8 mouse cellular contexts compared by ENCODE assay signal in the genomic region with DNA sequence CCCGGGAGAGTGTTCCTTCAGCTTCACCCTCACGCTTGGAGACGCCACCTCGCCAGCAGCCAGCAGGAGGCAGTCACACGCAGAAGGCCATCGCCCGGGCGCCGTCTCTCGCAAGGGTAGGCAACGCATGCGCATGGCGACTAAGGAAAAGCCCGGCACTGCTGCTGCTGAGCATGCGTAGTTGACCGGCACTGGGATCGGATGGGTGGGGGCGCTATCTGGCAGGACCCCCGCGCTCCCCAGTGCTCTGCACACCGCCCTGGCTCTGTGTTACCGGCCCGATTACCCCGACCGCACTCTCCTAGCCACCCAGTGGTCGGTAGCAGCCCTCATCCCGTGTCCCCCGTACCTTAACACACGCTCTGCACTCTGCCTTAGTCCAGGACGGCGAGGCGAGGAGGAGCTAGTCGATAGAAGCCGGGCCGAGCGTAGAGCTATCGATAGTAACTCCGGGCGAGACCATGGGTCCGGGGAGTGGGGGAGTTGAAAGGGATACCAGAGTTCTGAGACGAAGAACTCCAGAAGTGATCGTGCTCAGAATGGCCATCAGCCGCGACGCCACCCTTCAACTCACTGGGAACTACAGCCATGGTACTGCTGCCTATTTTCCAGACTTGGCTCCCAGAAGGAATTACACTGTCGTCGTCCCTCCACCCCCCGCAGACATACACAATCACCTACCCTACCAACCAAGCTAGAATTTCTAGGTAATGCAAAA. TPM values are rescaled to one million over a fixed set of nuclear protein-coding genes. Genes with fewer than 3 reads are reported as not detected.
DNase-seq lines count a peak whose midpoint lies in the region; ATAC-seq lines count a peak whose summit lies in the region.

A gene (minus strand): TSS at position 416 of the 718 bp plus-strand sequence.

- peak within 1 kb of the TSS; percentile 58 for H3K4me2 ChIP-seq in hindbrain, embryonic 15.5 days

- H3K36me3 ChIP-seq in hindbrain, embryonic 15.5 days: peaks cover 30% of the 10 kb centered on the region

- under 1% methylated on average over 48 of the region's 48 CpGs for WGBS in hindbrain, embryonic 15.5 days

- H3K27ac ChIP-seq in hindbrain, embryonic 15.5 days (replicated peaks): peak within 1 kb of the TSS; percentile 99

- peak; percentile 98 for DNase-seq in R1 (ENCODE audit: low read depth, low spot score)
- peak; percentile 99 for DNase-seq in cerebellum, postnatal 25 days
- DNase-seq in frontal cortex, postnatal 36 days (ENCODE audit: low spot score in 2 of 2): peak; percentile 98
- peak; percentile 95 for DNase-seq in left cerebral cortex, adult 11 months (ENCODE audit: low spot score)
- peak; percentile 96 to 99 for DNase-seq in lung, postnatal 4 days
- DNase-seq in retina, postnatal 7 days (ENCODE audit: low read depth, low spot score): peak; percentile 95
- peak; percentile 95 for DNase-seq in urinary bladder, adult 2 months (ENCODE audit: low spot score)

- H3K4me1 ChIP-seq in hindbrain, embryonic 15.5 days (replicated peaks): peaks cover 28% of the 10 kb centered on the region

- no peaks in the 10 kb centered on the region for H3K27me3 ChIP-seq in hindbrain, embryonic 15.5 days

- no peaks in the 10 kb centered on the region for H3K9me3 ChIP-seq in hindbrain, embryonic 15.5 days

- H3K4me3 ChIP-seq in hindbrain, embryonic 15.5 days: peak within 1 kb of the TSS; percentile 86

- peak within 1 kb of the TSS; percentile 86 for H3K9ac ChIP-seq in hindbrain, embryonic 15.5 days

- ATAC-seq in hindbrain, embryonic 15.5 days (ENCODE audit: low FRiP score, low read depth): peak; percentile 94

RNA-seq across cellular contexts. Expression of the gene that starts here (rescaled TPM):
- 35.4 and 36.0 TPM in 2 replicates for polyA plus RNA-seq in hindbrain, embryonic 15.5 days (2015; fragmentation: Nextera tagmentation; extraction: Ambion mirVana)
- 20.9 and 21.7 TPM in 2 replicates for polyA plus RNA-seq in urinary bladder, adult 2 months (2012; rRNA removed)

Comparison
In these comparisons a context has a peak if more than half of its experiments do, and no peak if none do; other contexts are left out.
1. Peak in every context shown above with its lines: DNase-seq, ATAC-seq, H3K4me3 ChIP-seq and H3K27ac ChIP-seq.